Mouse (Mus musculus) lung, postnatal 0 days (tissue): Measurements from ENCODE around the gene A3galt2. TPM values are rescaled to one million over a fixed set of nuclear protein-coding genes. Genes with fewer than 3 reads are reported as not detected.

Experiments
- ATAC-seq: fragments of 200-750 bp; cut with Nextera tagmentation; 2 replicates; pipeline ENCODE4 v1.8.0; 2017; ENCODE audit warnings: moderate library complexity
- DNase-seq: peaks from one replicate; pipeline ENCODE4 v3.0.0-alpha.2; 2016; ENCODE audit warnings: low spot score
- H3K27ac ChIP-seq: fragments of 300-500 bp; sonication (generic); 2 replicates; pipeline ENCODE4 v1.5.1; 2014; ENCODE audit warnings: antibody characterized with exemption, mild to moderate bottlenecking, low read length, mixed read lengths
- H3K27me3 ChIP-seq: fragments of 300-500 bp; sonication (generic); replicated peaks from 2 replicates; pipeline ENCODE4 v1.6.1; 2014; ENCODE audit warnings: low read length, mixed read lengths; ENCODE audit not compliant: insufficient read depth
- H3K36me3 ChIP-seq: fragments of 300-500 bp; sonication (generic); 2 replicates; pipeline ENCODE4 v1.6.1; 2014; ENCODE audit warnings: low read length, mixed read lengths; ENCODE audit not compliant: insufficient read depth
- H3K4me1 ChIP-seq: fragments of 300-500 bp; sonication (generic); 2 replicates; pipeline ENCODE4 v1.6.1; 2014; ENCODE audit warnings: antibody characterized with exemption, low read depth, low read length, mixed read lengths; ENCODE audit not compliant: insufficient read depth
- H3K4me2 ChIP-seq: fragments of 300-500 bp; sonication (generic); replicated peaks from 2 replicates; pipeline ENCODE4 v1.6.1; 2014; ENCODE audit warnings: low read depth, mild to moderate bottlenecking, low read length, moderate library complexity, mixed read lengths
- H3K4me3 ChIP-seq: fragments of 300-500 bp; sonication (generic); 2 replicates; pipeline ENCODE4 v1.5.1; 2014; ENCODE audit warnings: low read depth, low read length
- H3K9ac ChIP-seq: fragments of 300-500 bp; sonication (generic); replicated peaks from 2 replicates; pipeline ENCODE4 v1.6.1; 2014; ENCODE audit warnings: low read depth, mild to moderate bottlenecking
- H3K9me3 ChIP-seq: fragments of 300-500 bp; sonication (generic); 2 replicates; pipeline ENCODE4 v1.6.1; 2016; ENCODE audit warnings: low read length, mixed read lengths
- CTCF ChIP-seq: IDR thresholded peaks from 2 replicates; pipeline ENCODE4 v1.5.1; 2016; ENCODE audit warnings: antibody characterized with exemption, mild to moderate bottlenecking
- EP300 ChIP-seq: IDR thresholded peaks from 2 replicates; pipeline ENCODE4 v1.6.1; 2016; ENCODE audit warnings: antibody characterized with exemption, mild to moderate bottlenecking, control low read depth
- WGBS: fragments of 180-500 bp; shearing (Covaris S2); extraction: QIAGEN DNeasy Blood & Tissue Kit; methylation state at CpG from one replicate; pipeline ENCODE4 v1.1.7; 2014; 5-methylcytosine and 5-hydroxymethylcytosine counted together
- polyA plus RNA-seq: library from polyadenylated mRNA; unstranded; fragments of >200 nt; fragmentation: Nextera tagmentation; extraction: Ambion mirVana; gene quantifications from 2 replicates; pipeline ENCODE4 v1.2.1, GENCODE M21; 2015

A3galt2 gene
- polyA plus RNA-seq, 1 experiment from 2014 or later = 0.04 TPM

DNA sequence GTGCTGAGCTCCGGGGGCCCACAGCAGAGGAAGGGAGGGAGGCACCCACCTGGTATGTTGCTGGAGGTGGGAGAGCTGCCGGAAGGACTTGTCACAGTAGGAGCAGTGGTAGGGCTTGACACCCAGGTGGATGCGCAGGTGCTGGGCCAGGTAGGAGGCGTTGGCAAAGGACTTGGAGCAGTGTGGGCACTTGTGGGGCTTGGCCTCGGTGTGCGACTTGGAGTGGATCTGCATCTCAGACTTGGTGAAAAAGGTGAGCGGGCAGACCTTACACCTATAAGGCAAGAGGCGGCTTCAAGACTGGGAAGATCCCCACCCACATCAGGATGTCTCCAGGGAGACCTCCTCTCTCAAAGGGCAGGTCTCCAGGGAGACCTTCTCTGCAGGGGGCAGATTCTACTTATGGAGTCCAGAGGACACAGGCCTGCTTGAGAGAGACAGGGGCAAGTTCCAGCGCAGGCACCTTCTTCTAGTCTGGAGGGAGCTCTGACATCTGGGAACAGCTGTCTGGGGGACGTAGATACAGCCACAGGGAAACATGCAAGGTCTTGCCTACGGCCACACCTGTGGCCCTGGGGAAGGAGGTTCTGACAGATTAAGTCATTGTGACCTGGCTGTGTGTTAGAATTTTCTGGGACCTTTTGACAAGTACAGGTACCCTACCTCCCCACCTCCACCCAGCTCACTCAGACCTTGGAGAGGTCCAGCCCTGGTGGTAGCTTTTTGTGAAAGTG lies 30.9 kb downstream of the A3galt2 start:
- Histone ChIP-seq H3K9me3 (no peaks in the 10 kb centered on the region), H3K36me3 (peaks cover 21% of the 10 kb centered on the region), H3K27me3 (no peaks in the 10 kb centered on the region), H3K4me3 (no peak overlapping the region), H3K4me2 (no peak overlapping the region), H3K27ac (no peak overlapping the region), H3K9ac (no peak overlapping the region), H3K4me1 (no peaks in the 10 kb centered on the region)
- WGBS = 94% methylated on average over 10 of the region's 11 CpGs
- DNase-seq = no peak
- ATAC-seq = no peak
- TF ChIP-seq EP300 = no peak
- no peak for TF ChIP-seq CTCF

DNA sequence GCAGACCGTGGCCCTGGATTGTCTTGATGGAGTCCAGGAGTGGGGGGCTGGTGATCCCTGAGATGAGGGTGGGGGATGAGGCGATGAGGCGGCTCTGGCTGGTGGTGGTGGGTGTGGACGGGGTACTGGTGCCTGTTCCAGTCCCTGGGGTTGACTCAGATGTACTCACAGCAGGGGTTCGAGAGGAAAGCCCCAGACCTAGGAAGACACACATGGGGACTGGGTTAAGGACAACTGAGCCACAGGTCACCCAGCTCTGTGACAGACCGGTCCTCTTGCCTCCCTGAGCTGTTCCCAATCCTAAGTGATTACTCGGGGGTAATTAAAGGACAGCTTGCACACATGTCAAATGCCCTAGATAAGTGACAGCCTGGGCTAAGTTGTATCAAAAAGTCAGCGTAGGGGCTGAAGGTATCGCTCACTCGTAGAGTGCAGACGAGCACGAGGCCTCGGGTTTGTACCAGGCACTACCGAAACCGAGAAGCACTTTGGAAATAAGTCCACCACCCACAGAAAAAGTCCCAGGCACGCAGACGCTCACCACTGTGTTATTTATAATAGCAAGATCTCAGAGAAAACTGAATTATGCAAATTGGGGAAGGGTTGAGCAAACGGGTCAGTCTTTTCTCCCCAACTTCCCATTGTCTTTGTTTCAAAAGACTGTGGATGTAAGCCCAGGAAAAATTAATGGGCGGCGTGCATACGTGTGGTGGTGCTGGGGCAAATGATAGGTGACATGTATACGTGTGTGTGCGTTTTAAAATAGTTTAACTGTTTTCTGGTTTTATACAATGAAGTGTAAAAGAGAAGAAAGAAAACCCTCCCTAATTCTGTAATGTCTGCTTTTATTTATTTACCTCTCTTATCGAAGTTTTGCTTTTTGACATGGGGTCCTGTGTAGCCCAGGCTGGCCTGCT lies 32.1 kb downstream of the A3galt2 start:
- H3K4me2 ChIP-seq = no peak overlapping the region
- no peak overlapping the region for H3K27ac ChIP-seq
- H3K27me3 ChIP-seq = no peaks in the 10 kb centered on the region
- no peak overlapping the region for H3K9ac ChIP-seq
- H3K4me1 ChIP-seq = no peaks in the 10 kb centered on the region
- TF ChIP-seq EP300 (no peak), CTCF (no peak)
- DNase-seq (no peak), ATAC-seq (no peak)
- no peak overlapping the region for H3K4me3 ChIP-seq
- no peaks in the 10 kb centered on the region for H3K9me3 ChIP-seq
- WGBS = 92% methylated on average over 24 of the region's 24 CpGs
- H3K36me3 ChIP-seq = peaks cover 18% of the 10 kb centered on the region

GRCm38 (mm10) chr4:128788108-128788507 lies 32.9 kb downstream of the A3galt2 start:
- DNase-seq (no peak), ATAC-seq (no peak)
- WGBS = 94% methylated on average over 4 of the region's 4 CpGs
- Histone ChIP-seq H3K9ac (no peak overlapping the region), H3K9me3 (no peaks in the 10 kb centered on the region), H3K4me2 (no peak overlapping the region), H3K27ac (no peak overlapping the region), H3K4me1 (no peaks in the 10 kb centered on the region), H3K27me3 (no peaks in the 10 kb centered on the region), H3K4me3 (no peak overlapping the region), H3K36me3 (peaks cover 15% of the 10 kb centered on the region)
- no peak for TF ChIP-seq EP300
- TF ChIP-seq CTCF = no peak

DNA sequence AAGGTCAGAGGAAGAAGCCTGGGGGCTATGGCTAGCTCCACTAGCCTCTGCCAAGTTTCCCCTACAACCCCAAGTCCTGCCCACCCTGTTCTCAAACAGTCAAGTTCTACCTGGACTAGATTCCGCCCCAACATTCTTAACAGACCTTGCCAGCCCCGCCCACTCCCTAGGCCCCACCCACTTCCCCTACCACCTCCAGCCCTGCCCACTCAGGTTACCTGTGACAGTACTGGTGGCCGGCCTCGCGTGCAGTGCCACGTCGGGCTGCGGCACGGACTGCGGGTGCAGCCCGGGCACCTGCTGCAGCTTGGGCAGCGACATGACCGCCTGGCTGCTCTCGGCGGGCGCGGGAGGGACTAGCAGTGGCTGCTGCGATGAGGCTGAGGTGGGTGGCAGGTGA lies 34.5 kb downstream of the A3galt2 start:
- peak overlapping the region; percentile 33; the same call in 1 of the 2 replicates for H3K4me2 ChIP-seq
- DNase-seq (peak; percentile 76), ATAC-seq (peak; percentile 84)
- TF ChIP-seq EP300 (no peak), CTCF (no peak)
- H3K36me3 ChIP-seq = peaks cover 15% of the 10 kb centered on the region
- WGBS = 47% methylated on average over 18 of the region's 18 CpGs
- H3K4me3 ChIP-seq = no peak overlapping the region
- no peaks in the 10 kb centered on the region for H3K9me3 ChIP-seq
- H3K9ac ChIP-seq = no peak overlapping the region
- H3K4me1 ChIP-seq = no peaks in the 10 kb centered on the region; the same call in 1 of the 2 replicates
- no peak overlapping the region for H3K27ac ChIP-seq
- no peaks in the 10 kb centered on the region for H3K27me3 ChIP-seq

DNA sequence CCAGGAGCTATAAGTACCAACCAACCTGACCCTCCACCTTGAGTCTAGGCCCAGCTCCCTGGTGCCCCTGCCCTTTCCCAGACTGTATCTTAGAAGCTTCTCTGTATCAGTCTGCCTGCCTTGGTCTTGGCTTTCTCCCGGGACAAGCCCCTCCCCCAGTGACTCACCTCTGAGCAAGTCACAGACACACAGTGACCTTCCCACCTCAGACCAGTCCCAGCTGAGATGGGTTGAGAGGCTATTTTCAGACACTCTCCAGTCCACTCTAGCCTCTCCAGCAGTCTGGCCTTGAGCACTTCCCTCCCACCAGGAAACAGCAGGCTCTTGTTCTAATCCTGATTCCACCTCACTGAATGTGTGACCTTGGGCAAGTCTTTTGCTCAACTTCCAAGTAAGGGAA lies 38.5 kb downstream of the A3galt2 start:
- Histone ChIP-seq H3K4me1 (peaks cover 3% of the 10 kb centered on the region; the same call in 1 of the 2 replicates), H3K36me3 (no peaks in the 10 kb centered on the region), H3K9me3 (no peaks in the 10 kb centered on the region), H3K9ac (no peak overlapping the region), H3K27ac (no peak overlapping the region; the same call in 1 of the 2 replicates), H3K4me2 (no peak overlapping the region), H3K4me3 (no peak overlapping the region), H3K27me3 (no peaks in the 10 kb centered on the region)
- peak; percentile 69 for ATAC-seq
- WGBS = 7% methylated on average over 1 of the region's 1 CpGs
- no peak for TF ChIP-seq CTCF
- TF ChIP-seq EP300 = peak; percentile 50; the same call in 1 of the 2 replicates
- peak; percentile 62 for DNase-seq

- DNase-seq (no peak), ATAC-seq (no peak)
- Histone ChIP-seq H3K36me3 (no peaks in the 10 kb centered on the region), H3K4me3 (no peak overlapping the region), H3K4me2 (no peak overlapping the region), H3K9me3 (no peaks in the 10 kb centered on the region), H3K27ac (no peak overlapping the region; the same call in 1 of the 2 replicates), H3K4me1 (peaks cover 3% of the 10 kb centered on the region; the same call in 1 of the 2 replicates), H3K9ac (no peak overlapping the region), H3K27me3 (no peaks in the 10 kb centered on the region)
- no peak for TF ChIP-seq EP300
- no peak for TF ChIP-seq CTCF
- WGBS = 71% methylated on average over 8 of the region's 8 CpGs
Observed at GRCm38 (mm10) chr4:128794198-128794597, 39.0 kb downstream of the A3galt2 start.
